Mouse (Mus musculus) central nervous system, embryonic 11.5 days (tissue): ENCODE measurements around the gene Col10a1. TPM values are rescaled to one million over a fixed set of nuclear protein-coding genes. Genes with fewer than 3 reads are reported as not detected.

Experiments
- polyA plus RNA-seq: library from polyadenylated mRNA; depleted of rRNA; stranded (reverse); fragments of >200 nt; gene quantifications from 2 replicates; pipeline ENCODE4 v1.2.3, GENCODE M21; 2012; rRNA removed

Col10a1 gene
- not detected in 2 replicates for polyA plus RNA-seq

DNA sequence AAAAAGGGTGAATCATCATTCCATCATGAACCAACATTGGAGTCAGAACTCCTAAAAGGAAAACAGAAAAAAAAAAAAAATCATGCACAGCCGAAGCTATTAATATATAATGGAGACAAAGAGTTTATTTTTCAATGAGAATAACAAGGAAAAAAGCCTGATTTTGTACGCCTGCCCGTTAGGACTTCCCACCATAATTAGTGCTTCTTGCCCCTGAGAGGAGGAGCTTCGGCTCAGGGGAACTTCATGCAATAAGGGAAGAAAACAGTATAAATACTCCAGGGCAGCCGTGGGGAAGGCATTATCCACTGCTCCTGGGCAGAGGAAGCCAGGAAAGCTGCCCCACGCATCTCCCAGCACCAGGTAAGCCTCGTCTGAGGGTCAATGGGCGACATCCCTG is at the start of gene Col10a1:
TSS of gene Col10a1 (plus strand) at position 301 of the 400 bp plus-strand sequence.

GRCm38 (mm10) chr10:34418204-34418756 is 28.5 kb downstream of the Col10a1 start, which contains the start of gene Nt5dc1:
Nt5dc1 (minus strand) TSS chr10:34418552.

Other genes starting within 250 kb of the Col10a1 start
- gene Dse, start 182.3 kb upstream of the Col10a1 start, polyA plus RNA-seq, result 11.9 and 24.6 TPM in 2 replicates
- gene Tspyl1, start 107.8 kb upstream of the Col10a1 start, polyA plus RNA-seq, result 38.5 and 44.3 TPM in 2 replicates
- gene Tspyl4, start 92.5 kb upstream of the Col10a1 start, polyA plus RNA-seq, result 35.6 and 38.1 TPM in 2 replicates
- gene Nt5dc1, start 28.6 kb downstream of the Col10a1 start, polyA plus RNA-seq, result 4.1 and 4.4 TPM in 2 replicates
- 1.1 and 2.2 TPM in 2 replicates for gene Frk, start 93.4 kb downstream of the Col10a1 start, polyA plus RNA-seq